Mouse (Mus musculus): ENCODE data around the gene Zfp750. TPM values are rescaled to one million over a fixed set of nuclear protein-coding genes. Genes with fewer than 3 reads are reported as not detected.

The Zfp750 gene
- total RNA-seq, 1 experiment from 2014 or later, result not detected

DNA sequence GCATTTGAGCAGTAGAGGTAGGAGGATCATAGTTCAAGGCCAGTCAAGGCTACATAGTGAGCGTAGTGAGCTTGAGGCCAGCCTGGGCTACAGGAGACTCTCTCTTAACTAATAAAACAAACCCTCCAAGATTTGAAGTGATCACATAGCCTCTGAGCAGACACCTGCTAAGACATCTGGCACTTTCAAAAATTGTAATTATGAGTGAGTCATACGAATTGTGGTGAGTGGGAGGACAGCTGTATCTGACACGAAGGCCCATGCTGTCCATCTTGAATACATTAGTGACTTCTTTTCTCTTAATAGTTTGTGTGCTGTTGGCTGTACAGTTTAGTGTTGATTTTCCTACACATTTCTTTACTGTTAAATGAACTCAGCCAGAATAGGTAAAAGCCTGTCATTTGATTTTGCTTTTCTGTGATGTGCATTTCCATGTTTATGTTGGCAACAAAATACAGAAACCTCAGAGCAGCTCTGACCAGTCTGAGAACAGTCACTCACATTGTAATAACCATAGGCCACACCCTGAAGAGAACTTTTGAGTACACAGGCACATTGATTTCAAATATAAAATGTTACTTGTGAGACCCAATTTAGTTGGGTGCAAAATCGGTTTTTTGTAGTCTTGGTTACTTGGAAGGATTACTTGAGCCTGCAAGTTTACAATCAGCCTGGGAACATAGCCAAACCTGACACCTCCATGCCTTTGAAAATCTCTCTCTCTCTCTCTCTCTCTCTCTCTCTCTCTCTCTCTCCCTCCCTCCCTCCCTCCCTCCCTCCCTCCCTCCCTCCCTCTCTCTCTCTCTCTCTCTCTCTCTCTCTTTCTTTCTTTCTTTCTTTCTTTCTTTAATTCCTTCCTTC, 16.9 kb downstream of the Zfp750 start:
- no peak for ATAC-seq (replicated peaks in 1 of 2; ENCODE audit: insufficient read depth in 1 of 2, low FRiP score in 2 of 2, low TSS enrichment in 1 of 2, low read depth in 1 of 2, poor library complexity in 2 of 2, severe bottlenecking in 2 of 2)

DNA sequence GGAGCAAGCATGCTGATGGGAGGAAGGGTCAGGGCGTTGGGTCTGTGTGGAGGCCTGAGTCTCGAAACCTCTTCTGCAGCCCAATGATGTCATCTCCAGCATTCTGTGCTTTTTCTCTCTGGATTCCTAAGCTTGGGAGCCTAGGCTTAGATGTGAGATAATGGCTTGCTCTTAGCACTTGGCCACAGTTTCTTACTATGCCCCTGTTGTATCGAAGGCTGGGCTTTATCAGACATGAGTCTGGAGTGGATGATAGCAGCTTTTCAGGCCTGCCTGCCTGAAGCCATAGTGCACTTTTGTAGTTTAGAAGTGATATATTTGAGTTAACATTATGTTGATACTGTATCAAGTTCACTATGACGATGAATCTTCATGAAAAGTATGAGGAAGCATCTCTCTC, 17.6 kb downstream of the Zfp750 start:
- ATAC-seq (replicated peaks in 1 of 2; ENCODE audit: insufficient read depth in 1 of 2, low FRiP score in 2 of 2, low TSS enrichment in 1 of 2, low read depth in 1 of 2, poor library complexity in 2 of 2, severe bottlenecking in 2 of 2), result no peak

DNA sequence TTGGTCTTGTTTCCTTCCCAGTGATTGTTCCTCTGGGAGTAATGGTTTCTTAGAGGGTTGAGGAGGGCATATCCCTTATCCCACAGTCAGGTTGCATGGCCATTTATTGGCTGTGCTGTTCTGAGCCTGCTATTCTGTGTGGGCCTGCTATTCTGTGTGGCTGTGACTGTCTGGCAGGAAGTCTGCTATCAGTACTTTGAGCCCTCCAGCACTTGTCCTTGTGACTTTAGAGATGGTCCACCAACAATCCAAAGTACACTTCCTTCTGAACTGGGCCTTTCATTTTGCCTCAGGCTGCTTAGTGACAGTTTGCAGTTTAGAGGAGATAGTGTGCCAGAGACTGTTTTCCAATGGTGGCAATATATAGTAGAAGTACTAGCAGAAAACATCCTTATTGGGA, 18.5 kb downstream of the Zfp750 start:
- no peak for ATAC-seq (replicated peaks in 1 of 2; ENCODE audit: insufficient read depth in 1 of 2, low FRiP score in 2 of 2, low TSS enrichment in 1 of 2, low read depth in 1 of 2, poor library complexity in 2 of 2, severe bottlenecking in 2 of 2)

DNA sequence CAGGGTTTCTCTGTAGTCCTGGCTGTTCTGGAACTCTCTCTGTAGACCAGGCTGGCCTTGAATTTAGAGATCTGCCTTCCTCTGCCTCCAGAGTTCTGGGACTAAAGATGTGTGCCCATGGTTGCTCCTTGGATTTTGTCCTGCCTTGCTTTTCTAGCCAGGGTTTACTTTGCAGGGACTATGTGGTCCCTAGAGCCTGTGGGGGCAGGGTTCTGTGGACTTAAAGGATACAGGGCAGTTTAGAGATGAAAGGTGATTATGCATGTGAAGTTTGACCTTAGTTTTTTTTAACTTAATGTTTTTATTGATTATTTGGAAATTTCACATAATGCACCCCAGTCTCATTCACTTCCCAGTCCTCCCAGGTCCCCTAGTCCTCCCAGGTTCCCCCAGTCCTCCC, 28.5 kb downstream of the Zfp750 start:
- no peak for ATAC-seq (replicated peaks in 1 of 2; ENCODE audit: insufficient read depth in 1 of 2, low FRiP score in 2 of 2, low TSS enrichment in 1 of 2, low read depth in 1 of 2, poor library complexity in 2 of 2, severe bottlenecking in 2 of 2)

DNA sequence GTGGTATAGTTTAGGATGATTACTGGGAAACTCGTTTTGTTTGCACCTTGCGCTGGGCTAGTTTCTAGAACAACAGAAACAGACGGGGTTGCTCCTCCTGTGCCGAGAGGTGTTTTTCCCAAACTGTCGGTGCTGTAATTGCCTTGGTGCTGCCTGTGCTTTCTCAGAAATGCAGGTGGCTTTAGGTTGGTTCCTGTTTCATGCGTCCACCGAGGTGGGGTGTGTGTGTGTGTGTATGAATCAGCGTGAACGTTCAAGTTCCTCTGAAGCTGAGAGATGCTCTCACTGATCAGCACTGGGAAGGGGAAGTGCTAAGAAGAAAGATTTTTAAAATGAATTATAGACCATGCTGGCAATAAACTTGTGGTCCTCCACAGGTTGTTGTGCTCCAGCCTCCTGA, 33.3 kb downstream of the Zfp750 start:
- ATAC-seq (replicated peaks in 1 of 2; ENCODE audit: insufficient read depth in 1 of 2, low FRiP score in 2 of 2, low TSS enrichment in 1 of 2, low read depth in 1 of 2, poor library complexity in 2 of 2, severe bottlenecking in 2 of 2), result peak; percentile 71 to 89

DNA sequence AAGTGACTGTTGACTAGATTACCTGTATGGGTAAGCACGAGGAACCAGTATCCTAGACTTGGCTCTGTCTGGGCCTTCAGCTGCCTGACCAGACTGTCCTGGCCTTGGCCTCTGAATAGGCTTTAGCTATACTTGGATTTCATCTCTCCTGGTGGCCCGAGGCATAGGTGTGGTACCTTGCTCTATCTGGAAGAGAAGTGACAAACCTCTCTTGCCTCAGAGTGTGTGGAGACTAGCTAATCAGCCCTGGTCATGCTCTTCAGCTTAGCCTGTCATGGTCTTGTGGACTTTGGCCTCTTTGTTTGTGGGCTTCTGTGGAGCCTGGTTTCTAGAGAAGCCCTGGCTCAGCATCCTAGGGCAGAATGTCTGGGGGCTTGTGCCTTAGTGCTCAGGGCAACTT, 38.0 kb downstream of the Zfp750 start:
- ATAC-seq (replicated peaks in 1 of 2; ENCODE audit: insufficient read depth in 1 of 2, low FRiP score in 2 of 2, low TSS enrichment in 1 of 2, low read depth in 1 of 2, poor library complexity in 2 of 2, severe bottlenecking in 2 of 2), result no peak

DNA sequence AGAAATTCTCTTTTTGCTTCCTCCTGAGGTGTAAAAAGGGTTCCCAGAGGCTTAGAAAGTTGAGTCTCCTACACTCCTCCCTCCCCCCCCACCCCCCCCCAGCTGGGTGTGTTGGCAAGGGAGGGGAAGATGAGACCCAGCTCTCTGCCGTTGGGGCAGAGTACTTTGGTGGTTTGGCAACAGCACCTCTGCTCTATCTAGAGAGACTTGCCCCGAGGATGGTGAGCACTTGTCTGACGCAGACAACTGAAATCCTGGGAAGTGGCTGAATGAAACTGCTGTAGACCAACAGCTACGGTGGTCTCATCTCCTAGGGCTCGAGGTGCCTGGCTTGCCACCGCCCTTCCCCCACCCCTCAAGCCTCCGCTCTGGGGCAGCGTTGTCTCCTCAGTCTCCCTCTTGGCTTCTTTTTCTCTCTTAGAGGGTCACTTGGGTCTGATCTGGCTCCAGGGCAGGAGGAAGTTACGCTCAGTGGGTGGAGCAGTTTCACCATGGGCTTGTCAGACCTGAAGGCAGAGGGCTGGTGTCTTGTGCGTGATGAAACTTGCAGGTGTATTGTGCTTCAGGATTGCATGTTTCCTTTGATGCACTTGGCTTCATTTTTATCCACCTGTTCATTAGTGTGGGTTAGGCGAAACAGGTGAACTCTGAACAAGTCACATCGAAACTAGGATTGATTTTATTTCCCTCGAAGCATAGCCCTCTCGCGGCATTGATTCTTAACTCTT, 39.5 kb downstream of the Zfp750 start:
- ATAC-seq (replicated peaks in 1 of 2; ENCODE audit: insufficient read depth in 1 of 2, low FRiP score in 2 of 2, low TSS enrichment in 1 of 2, low read depth in 1 of 2, poor library complexity in 2 of 2, severe bottlenecking in 2 of 2), result peak in 1 of 2 experiments; percentile 30; a peak in 1 of 4 replicates

DNA sequence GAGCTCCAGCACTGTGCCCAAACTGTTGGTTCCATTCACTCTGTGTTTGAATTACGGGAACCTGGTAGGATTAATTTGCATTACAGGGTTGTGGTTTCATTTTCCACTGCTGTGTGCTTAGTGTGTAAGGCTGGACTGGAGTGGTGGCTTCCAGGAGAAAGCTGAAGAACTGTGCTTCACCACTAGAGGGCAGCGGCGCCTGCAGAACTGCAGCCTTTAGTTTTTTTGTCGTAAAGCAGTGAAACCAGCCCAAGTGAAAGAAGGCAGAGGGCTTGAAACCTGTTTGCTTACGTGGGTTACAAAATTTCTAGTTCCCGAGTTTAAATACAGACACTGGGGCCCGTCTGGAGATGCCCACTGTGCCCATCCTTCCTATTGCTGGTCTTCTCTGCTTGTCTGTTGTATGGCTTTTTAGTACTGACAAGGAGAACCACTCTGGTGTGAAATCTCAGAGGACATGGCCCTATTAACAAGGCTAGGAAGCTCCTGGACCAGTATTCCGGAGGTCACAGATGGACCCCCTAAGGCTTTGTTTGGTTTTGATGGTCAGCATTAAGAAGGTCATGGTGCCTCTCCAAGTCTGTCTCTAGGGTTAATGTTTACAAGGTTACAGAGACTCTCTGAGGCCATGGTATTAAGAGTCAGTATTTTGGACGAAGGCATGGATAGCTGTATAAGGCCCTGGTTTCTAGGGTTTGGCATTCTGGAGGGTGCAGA, 43.3 kb downstream of the Zfp750 start:
- ATAC-seq (replicated peaks in 1 of 2; ENCODE audit: insufficient read depth in 1 of 2, low FRiP score in 2 of 2, low TSS enrichment in 1 of 2, low read depth in 1 of 2, poor library complexity in 2 of 2, severe bottlenecking in 2 of 2), result peak; percentile 81 to 83

DNA sequence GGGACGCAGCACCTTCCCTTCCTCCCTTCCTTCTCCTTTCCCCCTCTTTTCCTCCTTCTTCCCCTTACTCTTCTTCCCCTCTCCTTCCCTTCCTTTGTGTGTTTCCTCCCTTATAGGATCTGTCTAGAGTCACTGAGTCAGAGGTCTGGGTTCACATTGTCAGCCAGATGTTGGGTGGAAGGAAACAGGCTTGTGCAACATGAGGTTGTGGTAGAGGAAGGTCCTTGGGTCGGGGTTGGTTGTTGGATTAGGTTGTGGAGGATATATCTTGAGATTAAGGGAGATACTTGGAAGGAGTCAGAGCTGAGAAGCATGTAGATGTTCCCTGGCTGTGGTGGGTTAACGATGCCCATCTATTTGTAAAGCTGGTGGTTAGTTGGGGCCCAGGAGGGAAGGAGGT, 44.3 kb downstream of the Zfp750 start:
- ATAC-seq (replicated peaks in 1 of 2; ENCODE audit: insufficient read depth in 1 of 2, low FRiP score in 2 of 2, low TSS enrichment in 1 of 2, low read depth in 1 of 2, poor library complexity in 2 of 2, severe bottlenecking in 2 of 2), result no peak

DNA sequence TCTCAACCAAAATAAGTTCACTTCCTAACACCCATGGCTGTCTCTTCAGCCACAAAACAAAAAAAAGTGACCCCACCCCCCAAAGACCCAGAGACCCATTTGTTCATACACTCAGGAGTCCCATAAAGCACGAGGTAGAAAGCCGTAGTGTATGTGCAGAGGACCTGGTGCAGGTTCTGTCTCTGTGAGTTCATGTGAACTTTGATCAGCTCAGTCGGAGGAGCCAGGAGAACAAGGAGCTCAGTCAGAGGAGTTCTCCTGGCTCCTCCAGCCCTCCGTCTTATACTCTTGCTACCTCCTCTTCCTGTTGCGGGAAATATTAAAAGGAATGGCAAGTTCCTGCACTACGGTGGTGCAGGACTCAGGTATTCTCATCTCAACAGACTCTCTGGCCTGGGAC, 51.7 kb downstream of the Zfp750 start:
- no peak for ATAC-seq (replicated peaks in 1 of 2; ENCODE audit: insufficient read depth in 1 of 2, low FRiP score in 2 of 2, low TSS enrichment in 1 of 2, low read depth in 1 of 2, poor library complexity in 2 of 2, severe bottlenecking in 2 of 2)

Other genes starting within 250 kb of the Zfp750 start
- gene Wdr45b, start 164.9 kb downstream of the Zfp750 start, total RNA-seq (2017), result 54.3 and 62.0 TPM in 2 replicates
- gene Rab40b, start 131.1 kb downstream of the Zfp750 start, total RNA-seq (2017), result 1.4 and 1.5 TPM in 2 replicates
- gene Fn3krp, start 97.9 kb downstream of the Zfp750 start, total RNA-seq (2017), result 14.4 and 26.5 TPM in 2 replicates
- gene Fn3k, start 84.4 kb downstream of the Zfp750 start, total RNA-seq (2017), result 1.1 and 1.8 TPM in 2 replicates
- 47.0 and 50.4 TPM in 2 replicates for gene Tbcd, start 67.4 kb downstream of the Zfp750 start, total RNA-seq (2017)
- gene B3gntl1, start 153.8 kb upstream of the Zfp750 start, total RNA-seq (2017), result 14.2 and 24.0 TPM in 2 replicates
- gene Metrnl, start 182.2 kb upstream of the Zfp750 start, total RNA-seq (2017), result 9.2 and 12.2 TPM in 2 replicates